Mouse (Mus musculus): Measurements from ENCODE around the gene Dock6. TPM values are rescaled to one million over a fixed set of nuclear protein-coding genes. Genes with fewer than 3 reads are reported as not detected.

Gene Dock6
- polyA plus RNA-seq, 1 experiment = 12.1 TPM

GRCm38 (mm10) chr9:21824366-21824765 is 28.1 kb downstream of the Dock6 start:
- Histone ChIP-seq H3K79me2 (ENCODE audit: control insufficient read depth, insufficient read depth) (no peaks in the 10 kb centered on the region), H3K36me3 (ENCODE audit: control insufficient read depth, insufficient read depth) (no peaks in the 10 kb centered on the region), H3K27me3 (ENCODE audit: control insufficient read depth, insufficient read depth, insufficient read length) (no peaks in the 10 kb centered on the region), H3K79me3 (ENCODE audit: low read depth) (no peaks in the 10 kb centered on the region), H3K4me3 (ENCODE audit: insufficient read depth, poor library complexity, severe bottlenecking) (no peak overlapping the region), H3ac (ENCODE audit: control insufficient read depth, insufficient read length, low read depth) (no peak overlapping the region)
- TF ChIP-seq CTCF (IDR thresholded peaks at IDR 0.05; ENCODE audit: control insufficient read depth, insufficient read depth, insufficient read length) = no peak
- TF ChIP-seq MAX (IDR thresholded peaks at IDR 0.05) = no peak
- TF ChIP-seq FOSL1 (IDR thresholded peaks at IDR 0.05; ENCODE audit: insufficient read depth, low read length, poor library complexity, severe bottlenecking) = no peak
- no peak for TF ChIP-seq USF1 (IDR thresholded peaks at IDR 0.05; ENCODE audit: low read depth)
- TF ChIP-seq CEBPB (IDR thresholded peaks at IDR 0.05; ENCODE audit: low read depth) = no peak
- TF ChIP-seq MYOD1 (IDR thresholded peaks at IDR 0.05; ENCODE audit: control insufficient read depth, insufficient read length, low read depth) = no peak
- no peak for TF ChIP-seq MYOG (IDR thresholded peaks at IDR 0.05; ENCODE audit: control insufficient read depth, extremely low read depth, insufficient read length)

GRCm38 (mm10) chr9:21823957-21824356 is 28.5 kb downstream of the Dock6 start:
- Histone ChIP-seq H3ac (ENCODE audit: control insufficient read depth, insufficient read length, low read depth) (no peak overlapping the region), H3K79me2 (ENCODE audit: control insufficient read depth, insufficient read depth) (no peaks in the 10 kb centered on the region), H3K4me3 (ENCODE audit: insufficient read depth, poor library complexity, severe bottlenecking) (no peak overlapping the region), H3K79me3 (ENCODE audit: low read depth) (no peaks in the 10 kb centered on the region), H3K27me3 (ENCODE audit: control insufficient read depth, insufficient read depth, insufficient read length) (no peaks in the 10 kb centered on the region), H3K36me3 (ENCODE audit: control insufficient read depth, insufficient read depth) (no peaks in the 10 kb centered on the region)
- TF ChIP-seq MAX (IDR thresholded peaks at IDR 0.05) (no peak), CEBPB (IDR thresholded peaks at IDR 0.05; ENCODE audit: low read depth) (no peak), MYOD1 (IDR thresholded peaks at IDR 0.05; ENCODE audit: control insufficient read depth, insufficient read length, low read depth) (no peak), MYOG (IDR thresholded peaks at IDR 0.05; ENCODE audit: control insufficient read depth, extremely low read depth, insufficient read length) (no peak), CTCF (IDR thresholded peaks at IDR 0.05; ENCODE audit: control insufficient read depth, insufficient read depth, insufficient read length) (no peak), FOSL1 (IDR thresholded peaks at IDR 0.05; ENCODE audit: insufficient read depth, low read length, poor library complexity, severe bottlenecking) (no peak), USF1 (IDR thresholded peaks at IDR 0.05; ENCODE audit: low read depth) (no peak)

- no peak for TF ChIP-seq FOSL1 (IDR thresholded peaks at IDR 0.05; ENCODE audit: insufficient read depth, low read length, poor library complexity, severe bottlenecking)
- no peak for TF ChIP-seq USF1 (IDR thresholded peaks at IDR 0.05; ENCODE audit: low read depth)
- H3K36me3 ChIP-seq (ENCODE audit: control insufficient read depth, insufficient read depth) = no peaks in the 10 kb centered on the region
- H3K4me3 ChIP-seq (ENCODE audit: insufficient read depth, poor library complexity, severe bottlenecking) = no peak overlapping the region
- no peak overlapping the region for H3ac ChIP-seq (ENCODE audit: control insufficient read depth, insufficient read length, low read depth)
- H3K27me3 ChIP-seq (ENCODE audit: control insufficient read depth, insufficient read depth, insufficient read length) = no peaks in the 10 kb centered on the region
- no peaks in the 10 kb centered on the region for H3K79me2 ChIP-seq (ENCODE audit: control insufficient read depth, insufficient read depth)
- H3K79me3 ChIP-seq (ENCODE audit: low read depth) = no peaks in the 10 kb centered on the region
Measured at GRCm38 (mm10) chr9:21822686-21823085, 29.7 kb downstream of the Dock6 start.

- no peaks in the 10 kb centered on the region for H3K36me3 ChIP-seq (ENCODE audit: control insufficient read depth, insufficient read depth)
Measured at GRCm38 (mm10) chr9:21820183-21820582, 32.3 kb downstream of the Dock6 start.

GRCm38 (mm10) chr9:21819181-21819729 is 33.2 kb downstream of the Dock6 start:
- no peaks in the 10 kb centered on the region for H3K36me3 ChIP-seq (ENCODE audit: control insufficient read depth, insufficient read depth)
- H3K79me2 ChIP-seq (ENCODE audit: control insufficient read depth, insufficient read depth) = no peaks in the 10 kb centered on the region
- H3K4me3 ChIP-seq (ENCODE audit: insufficient read depth, poor library complexity, severe bottlenecking) = no peak overlapping the region
- no peaks in the 10 kb centered on the region for H3K27me3 ChIP-seq (ENCODE audit: control insufficient read depth, insufficient read depth, insufficient read length)
- no peaks in the 10 kb centered on the region for H3K79me3 ChIP-seq (ENCODE audit: low read depth)
- TF ChIP-seq MYOG (IDR thresholded peaks at IDR 0.05; ENCODE audit: control insufficient read depth, extremely low read depth, insufficient read length) (no peak), CTCF (IDR thresholded peaks at IDR 0.05; ENCODE audit: control insufficient read depth, insufficient read depth, insufficient read length) (no peak), MAX (IDR thresholded peaks at IDR 0.05) (no peak), USF1 (IDR thresholded peaks at IDR 0.05; ENCODE audit: low read depth) (no peak), MYOD1 (IDR thresholded peaks at IDR 0.05; ENCODE audit: control insufficient read depth, insufficient read length, low read depth) (no peak), CEBPB (IDR thresholded peaks at IDR 0.05; ENCODE audit: low read depth) (no peak), FOSL1 (IDR thresholded peaks at IDR 0.05; ENCODE audit: insufficient read depth, low read length, poor library complexity, severe bottlenecking) (no peak)
- H3ac ChIP-seq (ENCODE audit: control insufficient read depth, insufficient read length, low read depth) = no peak overlapping the region

More at GRCm38 (mm10) chr9:21820183-21820582, 32.3 kb downstream of the Dock6 start:
- Histone ChIP-seq H3ac (ENCODE audit: control insufficient read depth, insufficient read length, low read depth) (no peak overlapping the region), H3K79me3 (ENCODE audit: low read depth) (no peaks in the 10 kb centered on the region), H3K27me3 (ENCODE audit: control insufficient read depth, insufficient read depth, insufficient read length) (no peaks in the 10 kb centered on the region), H3K79me2 (ENCODE audit: control insufficient read depth, insufficient read depth) (no peaks in the 10 kb centered on the region), H3K4me3 (ENCODE audit: insufficient read depth, poor library complexity, severe bottlenecking) (no peak overlapping the region)
- TF ChIP-seq MYOD1 (IDR thresholded peaks at IDR 0.05; ENCODE audit: control insufficient read depth, insufficient read length, low read depth) = no peak
- no peak for TF ChIP-seq CEBPB (IDR thresholded peaks at IDR 0.05; ENCODE audit: low read depth)
- TF ChIP-seq USF1 (IDR thresholded peaks at IDR 0.05; ENCODE audit: low read depth) = no peak
- no peak for TF ChIP-seq CTCF (IDR thresholded peaks at IDR 0.05; ENCODE audit: control insufficient read depth, insufficient read depth, insufficient read length)
- TF ChIP-seq MAX (IDR thresholded peaks at IDR 0.05) = no peak

GRCm38 (mm10) chr9:21818561-21818960 is 33.9 kb downstream of the Dock6 start:
- Histone ChIP-seq H3K27me3 (ENCODE audit: control insufficient read depth, insufficient read depth, insufficient read length) (no peaks in the 10 kb centered on the region), H3K79me2 (ENCODE audit: control insufficient read depth, insufficient read depth) (no peaks in the 10 kb centered on the region), H3K36me3 (ENCODE audit: control insufficient read depth, insufficient read depth) (no peaks in the 10 kb centered on the region), H3ac (ENCODE audit: control insufficient read depth, insufficient read length, low read depth) (no peak overlapping the region), H3K4me3 (ENCODE audit: insufficient read depth, poor library complexity, severe bottlenecking) (no peak overlapping the region), H3K79me3 (ENCODE audit: low read depth) (no peaks in the 10 kb centered on the region)
- TF ChIP-seq MAX (IDR thresholded peaks at IDR 0.05) (no peak), USF1 (IDR thresholded peaks at IDR 0.05; ENCODE audit: low read depth) (no peak), MYOG (IDR thresholded peaks at IDR 0.05; ENCODE audit: control insufficient read depth, extremely low read depth, insufficient read length) (no peak), FOSL1 (IDR thresholded peaks at IDR 0.05; ENCODE audit: insufficient read depth, low read length, poor library complexity, severe bottlenecking) (no peak), CTCF (IDR thresholded peaks at IDR 0.05; ENCODE audit: control insufficient read depth, insufficient read depth, insufficient read length) (no peak), CEBPB (IDR thresholded peaks at IDR 0.05; ENCODE audit: low read depth) (no peak), MYOD1 (IDR thresholded peaks at IDR 0.05; ENCODE audit: control insufficient read depth, insufficient read length, low read depth) (no peak)
